Mouse (Mus musculus) hindbrain, embryonic 14.5 days (tissue): Measurements from ENCODE around the gene Pla2g2f. TPM values are rescaled to one million over a fixed set of nuclear protein-coding genes. Genes with fewer than 3 reads are reported as not detected.

Experiments
- ATAC-seq: fragments of 200-750 bp; cut with Nextera tagmentation; 2 replicates; pipeline ENCODE4 v1.8.0; 2017; ENCODE audit warnings: moderate number of reproducible peaks, mild to moderate bottlenecking, moderate TSS enrichment, moderate library complexity; ENCODE audit not compliant: low FRiP score
- DNase-seq: peaks from one replicate; pipeline ENCODE4 v3.0.0-alpha.2; 2015; ENCODE audit warnings: low spot score
- H3K27ac ChIP-seq: fragments of 300-500 bp; sonication (generic); 2 replicates; pipeline ENCODE4 v1.5.1; 2014; ENCODE audit warnings: mild to moderate bottlenecking, moderate library complexity
- H3K27me3 ChIP-seq: fragments of 300-500 bp; sonication (generic); 2 replicates; pipeline ENCODE4 v1.6.1; 2014; ENCODE audit warnings: mild to moderate bottlenecking, low read length, mixed read lengths; ENCODE audit not compliant: control insufficient read depth, insufficient read depth
- H3K36me3 ChIP-seq: fragments of 300-500 bp; sonication (generic); replicated peaks from 2 replicates; pipeline ENCODE4 v1.6.1; 2014; ENCODE audit not compliant: control insufficient read depth, insufficient read depth
- H3K4me1 ChIP-seq: fragments of 300-500 bp; sonication (generic); replicated peaks from 2 replicates; pipeline ENCODE4 v1.6.1; 2014; ENCODE audit warnings: antibody characterized with exemption, low read length, mixed read lengths; ENCODE audit not compliant: control insufficient read depth, insufficient read depth
- H3K4me2 ChIP-seq: fragments of 300-500 bp; sonication (generic); replicated peaks from 2 replicates; pipeline ENCODE4 v1.6.1; 2014; ENCODE audit warnings: mild to moderate bottlenecking, moderate library complexity
- H3K4me3 ChIP-seq: fragments of 300-500 bp; sonication (generic); replicated peaks from 2 replicates; pipeline ENCODE4 v1.5.1; 2014; ENCODE audit warnings: mild to moderate bottlenecking, low read length
- H3K9ac ChIP-seq: fragments of 300-500 bp; sonication (generic); 2 replicates; pipeline ENCODE4 v1.6.1; 2014
- H3K9me3 ChIP-seq: fragments of 300-500 bp; sonication (generic); 2 replicates; pipeline ENCODE4 v1.6.1; 2016; ENCODE audit warnings: low read length; ENCODE audit not compliant: control insufficient read depth
- WGBS: fragments of 180-500 bp; shearing (Covaris S2); extraction: QIAGEN DNeasy Blood & Tissue Kit; methylation state at CpG from one replicate; pipeline ENCODE4 v1.1.7; 2014; 5-methylcytosine and 5-hydroxymethylcytosine counted together
- polyA plus RNA-seq: library from polyadenylated mRNA; unstranded; fragments of >200 nt; fragmentation: Nextera tagmentation; extraction: Ambion mirVana; gene quantifications from 2 replicates; pipeline ENCODE4 v1.2.1, GENCODE M21; 2014

The Pla2g2f gene
- polyA plus RNA-seq, 1 experiment from 2014 or later = not detected

- H3K4me1 ChIP-seq = no peaks in the 10 kb centered on the region; the same call in 1 of the 2 replicates
- H3K27ac ChIP-seq = no peak overlapping the region
- H3K4me3 ChIP-seq = no peak overlapping the region
- 53% methylated on average over 7 of the region's 7 CpGs for WGBS
- no peaks in the 10 kb centered on the region for H3K27me3 ChIP-seq
- no peaks in the 10 kb centered on the region for H3K36me3 ChIP-seq
- no peak for ATAC-seq
- no peak for DNase-seq
- H3K9ac ChIP-seq = no peak overlapping the region
- no peak overlapping the region for H3K4me2 ChIP-seq
- no peaks in the 10 kb centered on the region for H3K9me3 ChIP-seq
Measured at GRCm38 (mm10) chr4:138703591-138703990, 53.8 kb downstream of the Pla2g2f start.

- H3K4me3 ChIP-seq = no peak overlapping the region
- no peak for ATAC-seq
- no peaks in the 10 kb centered on the region for H3K36me3 ChIP-seq
- H3K27ac ChIP-seq = no peak overlapping the region
- no peaks in the 10 kb centered on the region for H3K9me3 ChIP-seq
- H3K27me3 ChIP-seq = no peaks in the 10 kb centered on the region
- whole genome bisulfite sequencing = 77% methylated on average over 8 of the region's 8 CpGs
- no peak overlapping the region for H3K4me2 ChIP-seq
- H3K9ac ChIP-seq = no peak overlapping the region
- no peaks in the 10 kb centered on the region for H3K4me1 ChIP-seq
- DNase-seq = no peak
Measured at GRCm38 (mm10) chr4:138702528-138702927, 54.9 kb downstream of the Pla2g2f start.

DNA sequence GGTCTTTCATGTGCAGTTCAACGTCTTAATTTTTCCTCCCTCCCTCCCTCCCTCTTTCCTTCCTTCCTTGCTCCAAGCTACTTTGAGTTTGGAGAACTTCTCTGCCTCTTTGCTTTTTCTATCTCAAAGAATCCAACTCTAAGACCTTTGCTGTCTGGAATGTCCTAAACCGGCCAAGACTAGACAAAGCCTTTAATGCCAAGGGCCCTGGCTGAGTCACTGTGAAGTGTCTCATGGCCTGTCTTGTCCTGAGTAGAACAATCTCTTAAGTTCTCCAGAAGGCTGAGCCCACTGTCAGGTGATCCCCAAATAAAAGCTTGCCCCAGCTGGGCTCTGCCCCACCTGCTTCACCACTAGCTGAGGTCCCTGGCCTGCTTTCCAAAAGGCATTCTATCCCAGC, 55.4 kb downstream of the Pla2g2f start:
- ATAC-seq = no peak
- no peak overlapping the region for H3K4me3 ChIP-seq
- no peaks in the 10 kb centered on the region for H3K4me1 ChIP-seq
- no peaks in the 10 kb centered on the region for H3K36me3 ChIP-seq
- DNase-seq = no peak
- no peaks in the 10 kb centered on the region for H3K27me3 ChIP-seq
- H3K9me3 ChIP-seq = no peaks in the 10 kb centered on the region
- WGBS = 84% methylated on average over 2 of the region's 2 CpGs
- H3K9ac ChIP-seq = no peak overlapping the region
- no peak overlapping the region for H3K27ac ChIP-seq
- no peak overlapping the region for H3K4me2 ChIP-seq

- Histone ChIP-seq H3K9me3 (no peaks in the 10 kb centered on the region), H3K36me3 (no peaks in the 10 kb centered on the region), H3K4me2 (no peak overlapping the region), H3K27me3 (no peaks in the 10 kb centered on the region), H3K4me1 (no peaks in the 10 kb centered on the region), H3K9ac (no peak overlapping the region), H3K4me3 (no peak overlapping the region), H3K27ac (no peak overlapping the region)
- DNase-seq = no peak
- WGBS = 71% methylated on average over 8 of the region's 8 CpGs
- no peak for ATAC-seq
Measured at GRCm38 (mm10) chr4:138701111-138701510, 56.3 kb downstream of the Pla2g2f start.

Other genes with a start within 250 kb of the Pla2g2f start
- 1.2 and 2.0 TPM in 2 replicates for gene Vwa5b1, start 121.7 kb downstream of the Pla2g2f start, polyA plus RNA-seq
- gene Pla2g2c, start 32.8 kb downstream of the Pla2g2f start, polyA plus RNA-seq = 0.21 and 0.55 TPM in 2 replicates
- 4.6 and 5.5 TPM in 2 replicates for gene Ubxn10, start 20.5 kb downstream of the Pla2g2f start, polyA plus RNA-seq
- gene Pla2g2d, start 18.1 kb upstream of the Pla2g2f start, polyA plus RNA-seq = 0.62 and 0.74 TPM in 2 replicates
- 0.29 TPM in 2 replicates for gene Pla2g5, start 105.9 kb upstream of the Pla2g2f start, polyA plus RNA-seq
- not detected in 2 replicates for gene Gm13030, start 116.3 kb upstream of the Pla2g2f start, polyA plus RNA-seq
- gene Pla2g2e, start 120.3 kb upstream of the Pla2g2f start, polyA plus RNA-seq = not detected in 2 replicates
- 2.8 and 3.3 TPM in 2 replicates for gene Otud3, start 156.3 kb upstream of the Pla2g2f start, polyA plus RNA-seq
- gene Rnf186, start 209.5 kb upstream of the Pla2g2f start, polyA plus RNA-seq = not detected in 2 replicates
- 0.63 and 1.3 TPM in 2 replicates for gene Tmco4, start 215.3 kb upstream of the Pla2g2f start, polyA plus RNA-seq